15 mouse cellular contexts compared by ENCODE assay signal in genomic region chr4:118218521-118218920, GRCm38 (mm10).
"Had no signal": no experiment of that assay in that cellular context is flagged by ENCODE, and none has a peak within 500 bp of the region (broad histone marks: within the 10 kb centered on the region; RNA-seq: fewer than 3 reads in every experiment).

No protein-coding gene starts in this region.

- H3K27me3 ChIP-seq: limb, embryonic 15.5 days; liver, embryonic 13.5 days; midbrain, embryonic 15.5 days; neural tube, embryonic 13.5 days; stomach, embryonic 15.5 days had no signal

- H3K4me2 ChIP-seq: limb, embryonic 15.5 days; liver, embryonic 13.5 days; midbrain, embryonic 15.5 days; neural tube, embryonic 13.5 days; stomach, embryonic 15.5 days had no signal

- ATAC-seq: hindbrain, postnatal 0 days; lung, postnatal 0 days; midbrain, embryonic 15.5 days had no signal

- H3K4me3 ChIP-seq: limb, embryonic 15.5 days; liver, embryonic 13.5 days; midbrain, embryonic 10.5 days; midbrain, embryonic 15.5 days; neural tube, embryonic 13.5 days; stomach, embryonic 15.5 days had no signal

- H3K9ac ChIP-seq: limb, embryonic 15.5 days; liver, embryonic 13.5 days; midbrain, embryonic 15.5 days; neural tube, embryonic 13.5 days; stomach, embryonic 15.5 days had no signal

- H3K4me1 ChIP-seq: limb, embryonic 15.5 days; midbrain, embryonic 10.5 days; midbrain, embryonic 15.5 days; neural tube, embryonic 13.5 days; stomach, embryonic 15.5 days had no signal

- H3K27ac ChIP-seq: hindbrain, postnatal 0 days; limb, embryonic 15.5 days; liver, embryonic 13.5 days; midbrain, embryonic 10.5 days; midbrain, embryonic 15.5 days; neural tube, embryonic 13.5 days; stomach, embryonic 15.5 days had no signal

- DNase-seq: layer of hippocampus, adult 9-11 months; layer of hippocampus, postnatal 36 days; liver, embryonic 13.5 days; lung, adult 2 months; lung, postnatal 4 days; retina, postnatal 1 day; right cerebral cortex, postnatal 4 days; thymus, postnatal 4 days had no signal

- H3K9me3 ChIP-seq: limb, embryonic 15.5 days; liver, embryonic 13.5 days; midbrain, embryonic 10.5 days; midbrain, embryonic 15.5 days; neural tube, embryonic 13.5 days; stomach, embryonic 15.5 days had no signal
